Mouse (Mus musculus) megakaryocyte, embryonic 14.5 days (primary cell): ENCODE results near the gene Zfp579. TPM values are rescaled to one million over a fixed set of nuclear protein-coding genes. Genes with fewer than 3 reads are reported as not detected.

ENCODE experiments used
- H3K27me3 ChIP-seq: replicated peaks from 2 replicates; pipeline ENCODE3; 2012; ENCODE audit warnings: inconsistent platforms
- H3K36me3 ChIP-seq: replicated peaks from 2 replicates; pipeline ENCODE3; 2012; ENCODE audit warnings: low read length, inconsistent platforms, mixed read lengths
- H3K4me1 ChIP-seq: 2 replicates; pipeline ENCODE4 v1.6.1; 2012; ENCODE audit warnings: inconsistent platforms
- H3K4me3 ChIP-seq: replicated peaks from 2 replicates; pipeline ENCODE3; 2012; ENCODE audit warnings: moderate library complexity, mild to moderate bottlenecking, inconsistent platforms
- H3K9me3 ChIP-seq: 2 replicates; pipeline ENCODE4 v1.6.1; 2012; ENCODE audit warnings: inconsistent platforms
- FLI1 ChIP-seq: IDR thresholded peaks from 2 replicates; pipeline ENCODE4 v1.6.1; 2012; ENCODE audit warnings: low read length, inconsistent platforms, mixed read lengths
- GATA1 ChIP-seq: IDR thresholded peaks from 3 replicates; pipeline ENCODE4 v1.6.1; 2012; ENCODE audit warnings: mixed read lengths, low read length, inconsistent platforms, borderline replicate concordance
- polyA plus RNA-seq: library from polyadenylated mRNA; stranded (reverse); fragments of >175 nt; gene quantifications from 2 replicates; pipeline ENCODE4 v1.2.3, GENCODE M21; 2012; ENCODE audit warnings: low replicate concordance; ENCODE audit not compliant: insufficient read depth

Zfp579 gene
- polyA plus RNA-seq, 1 experiment, result 48.1 TPM

DNA sequence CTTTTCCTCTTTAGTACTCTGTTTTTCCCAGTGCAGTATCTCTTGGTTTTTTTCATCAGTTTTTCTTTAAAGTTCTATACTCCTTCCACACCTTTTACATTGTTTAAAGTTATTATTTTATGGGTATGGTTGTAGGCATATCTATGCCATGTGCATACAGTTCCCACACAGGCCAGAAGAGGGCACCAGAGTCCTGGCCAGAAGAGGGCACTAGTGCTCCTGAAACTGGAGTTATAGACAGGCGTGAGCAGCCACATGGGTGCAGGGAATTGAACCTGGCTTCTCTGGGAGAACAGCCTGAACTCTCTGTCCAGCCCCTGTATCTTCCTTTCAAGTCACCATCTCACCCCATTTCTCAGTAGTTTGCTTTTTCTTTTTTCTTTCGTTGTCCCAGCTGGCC is 57.5 kb downstream of the Zfp579 start:
- H3K27me3 ChIP-seq, result peaks cover 23% of the 10 kb centered on the region
- H3K36me3 ChIP-seq, result no peaks in the 10 kb centered on the region
- no peak for TF ChIP-seq FLI1
- TF ChIP-seq GATA1, result no peak
- peaks cover 28% of the 10 kb centered on the region for H3K4me1 ChIP-seq
- peaks cover 8% of the 10 kb centered on the region for H3K9me3 ChIP-seq
- H3K4me3 ChIP-seq, result no peak overlapping the region

DNA sequence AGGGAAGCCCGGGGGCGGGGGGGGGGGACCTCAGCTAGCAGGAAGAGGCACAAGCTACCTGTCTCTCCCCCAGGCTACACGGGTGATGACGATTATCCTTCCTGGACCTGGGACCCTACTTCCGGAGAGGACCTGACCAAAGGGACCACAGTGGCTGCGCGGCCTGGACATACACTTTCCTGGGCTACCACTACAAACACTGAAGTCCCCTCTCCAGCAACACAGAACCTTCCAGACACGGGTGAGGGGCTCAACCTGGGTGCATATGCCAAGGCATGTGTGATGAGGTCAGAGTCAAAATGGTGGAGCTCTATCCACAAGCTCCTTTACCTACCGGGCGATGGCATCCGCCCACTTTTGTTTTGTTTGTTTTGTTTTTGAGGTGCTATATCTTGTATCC is 58.6 kb downstream of the Zfp579 start:
- peaks cover 8% of the 10 kb centered on the region for H3K9me3 ChIP-seq
- H3K4me1 ChIP-seq, result peaks cover 20% of the 10 kb centered on the region
- H3K36me3 ChIP-seq, result no peaks in the 10 kb centered on the region
- TF ChIP-seq FLI1 (no peak), GATA1 (no peak)
- H3K27me3 ChIP-seq, result peaks cover 24% of the 10 kb centered on the region
- H3K4me3 ChIP-seq, result no peak overlapping the region

DNA sequence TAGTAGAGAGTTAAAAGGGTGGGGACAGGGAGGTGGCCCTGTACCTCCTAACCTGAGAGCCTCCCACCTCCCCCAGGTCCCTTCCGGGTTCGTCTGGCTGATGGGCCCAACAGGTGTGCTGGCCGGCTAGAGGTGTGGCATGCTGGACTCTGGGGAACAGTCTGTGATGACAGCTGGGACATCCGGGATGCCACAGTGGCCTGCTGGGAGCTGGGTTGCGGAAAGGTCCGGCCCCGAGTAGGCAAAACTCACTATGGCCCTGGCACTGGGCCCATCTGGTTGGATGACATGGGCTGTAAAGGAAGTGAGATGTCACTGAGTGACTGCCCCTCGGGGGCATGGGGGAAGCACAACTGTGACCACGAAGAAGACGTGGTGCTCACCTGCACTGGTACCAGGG is 59.1 kb downstream of the Zfp579 start:
- Histone ChIP-seq H3K9me3 (peaks cover 8% of the 10 kb centered on the region), H3K36me3 (no peaks in the 10 kb centered on the region), H3K4me1 (peaks cover 20% of the 10 kb centered on the region), H3K27me3 (peaks cover 24% of the 10 kb centered on the region), H3K4me3 (no peak overlapping the region)
- TF ChIP-seq FLI1 (no peak), GATA1 (no peak)

DNA sequence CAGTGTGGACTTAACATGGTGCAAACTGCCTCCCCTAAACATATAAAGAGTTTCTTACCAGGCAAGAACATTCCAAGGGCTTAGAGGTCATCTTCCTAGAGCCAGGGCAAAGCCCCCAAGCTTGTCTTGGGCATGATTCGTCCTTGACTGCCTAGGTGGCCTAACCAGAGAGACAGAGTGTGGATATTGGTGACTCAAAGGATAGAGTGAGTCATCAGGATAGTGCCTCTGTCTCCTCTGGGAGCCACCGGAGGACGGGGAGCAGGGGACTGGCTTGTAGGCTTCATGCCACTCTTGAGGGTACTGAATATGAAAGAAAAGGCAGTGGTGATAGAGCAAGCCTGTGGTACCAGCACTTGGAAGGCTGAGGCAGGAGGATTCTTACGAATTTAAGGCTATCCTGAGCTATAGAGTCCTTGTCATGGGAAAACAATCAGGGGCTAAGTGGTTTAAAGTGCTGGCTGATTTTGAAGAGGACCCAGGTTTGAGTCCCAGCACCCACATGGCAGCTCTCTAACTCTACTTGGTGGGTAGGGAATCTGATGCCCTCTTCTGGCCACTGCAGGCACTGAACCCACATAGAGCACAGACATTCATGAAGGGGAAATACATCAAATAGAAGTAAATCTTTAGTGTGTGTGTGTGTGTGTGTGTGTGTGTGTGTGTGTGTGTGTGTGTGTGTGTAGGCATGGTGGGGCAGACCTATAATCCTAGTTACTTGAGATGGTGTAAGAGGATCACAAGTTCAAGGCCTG is 61.6 kb downstream of the Zfp579 start:
- no peaks in the 10 kb centered on the region for H3K36me3 ChIP-seq
- H3K4me3 ChIP-seq, result no peak overlapping the region
- peaks cover 20% of the 10 kb centered on the region for H3K4me1 ChIP-seq
- TF ChIP-seq FLI1 (no peak), GATA1 (no peak)
- H3K9me3 ChIP-seq, result peaks cover 8% of the 10 kb centered on the region
- H3K27me3 ChIP-seq, result peaks cover 28% of the 10 kb centered on the region

Other genes starting within 250 kb of the Zfp579 start
- 47.7 and 94.6 TPM in 2 replicates for gene Cox6b2, start 243.1 kb downstream of the Zfp579 start, polyA plus RNA-seq
- gene Fam71e2, start 224.9 kb downstream of the Zfp579 start, polyA plus RNA-seq, result not detected in 2 replicates
- gene Il11, start 213.3 kb downstream of the Zfp579 start, polyA plus RNA-seq, result 0.26 and 1.9 TPM in 2 replicates
- gene Tmem190, start 213.2 kb downstream of the Zfp579 start, polyA plus RNA-seq, result not detected in 2 replicates
- gene Tmem238, start 206.5 kb downstream of the Zfp579 start, polyA plus RNA-seq, result 29.3 and 145 TPM in 2 replicates
- gene Rpl28, start 203.3 kb downstream of the Zfp579 start, polyA plus RNA-seq, result 3,598 and 12,997 TPM in 2 replicates
- 217 and 258 TPM in 2 replicates for gene Ube2s, start 183.6 kb downstream of the Zfp579 start, polyA plus RNA-seq
- 0.07 TPM in 1 of 2 replicates, not detected in the other for gene Shisa7, start 151.5 kb downstream of the Zfp579 start, polyA plus RNA-seq
- gene Isoc2b, start 125.9 kb downstream of the Zfp579 start, polyA plus RNA-seq, result 4.3 and 6.1 TPM in 2 replicates
- gene Isoc2a, start 119.0 kb downstream of the Zfp579 start, polyA plus RNA-seq, result 7.2 and 17.1 TPM in 2 replicates
- gene Gm36210, start 89.6 kb downstream of the Zfp579 start, polyA plus RNA-seq, result not detected in 2 replicates
- gene Zfp628, start 80.9 kb downstream of the Zfp579 start, polyA plus RNA-seq, result 33.6 and 53.4 TPM in 2 replicates
- 0.51 TPM in 1 of 2 replicates, not detected in the other for gene Nat14, start 74.1 kb downstream of the Zfp579 start, polyA plus RNA-seq
- 0.09 and 1.5 TPM in 2 replicates for gene Ssc5d, start 70.4 kb downstream of the Zfp579 start, polyA plus RNA-seq
- gene Sbk2, start 31.8 kb downstream of the Zfp579 start, polyA plus RNA-seq, result 1.3 TPM in 1 of 2 replicates, not detected in the other
- 0.06 TPM in 1 of 2 replicates, not detected in the other for gene Sbk3, start 25.0 kb downstream of the Zfp579 start, polyA plus RNA-seq
- gene Zfp524, start 18.3 kb upstream of the Zfp579 start, polyA plus RNA-seq, result 68.6 and 88.3 TPM in 2 replicates
- 17.2 and 28.0 TPM in 2 replicates for gene Fiz1, start 18.5 kb upstream of the Zfp579 start, polyA plus RNA-seq
- not detected in 2 replicates for gene Gm44973, start 19.3 kb upstream of the Zfp579 start, polyA plus RNA-seq
- gene Zfp865, start 24.2 kb upstream of the Zfp579 start, polyA plus RNA-seq, result 30.6 and 81.9 TPM in 2 replicates
- 7.3 and 34.4 TPM in 2 replicates for gene Ccdc106, start 24.4 kb upstream of the Zfp579 start, polyA plus RNA-seq
- gene 4632433K11Rik, start 38.0 kb upstream of the Zfp579 start, polyA plus RNA-seq, result not detected in 2 replicates
- 0.96 and 6.5 TPM in 2 replicates for gene Zfp784, start 42.3 kb upstream of the Zfp579 start, polyA plus RNA-seq
- 58.5 and 224 TPM in 2 replicates for gene Zfp580, start 55.4 kb upstream of the Zfp579 start, polyA plus RNA-seq
- gene U2af2, start 66.0 kb upstream of the Zfp579 start, polyA plus RNA-seq, result 251 and 262 TPM in 2 replicates
- gene Epn1, start 84.1 kb upstream of the Zfp579 start, polyA plus RNA-seq, result 687 and 1,038 TPM in 2 replicates
- gene Rfpl4, start 120.8 kb upstream of the Zfp579 start, polyA plus RNA-seq, result not detected in 2 replicates
- not detected in 2 replicates for gene Rasl2-9, start 129.8 kb upstream of the Zfp579 start, polyA plus RNA-seq
- gene Vmn1r55, start 153.5 kb upstream of the Zfp579 start, polyA plus RNA-seq, result not detected in 2 replicates
- not detected in 2 replicates for gene Vmn1r56, start 200.6 kb upstream of the Zfp579 start, polyA plus RNA-seq
- gene Vmn1r57, start 222.3 kb upstream of the Zfp579 start, polyA plus RNA-seq, result not detected in 2 replicates